8 mouse cellular contexts compared by ENCODE assay signal in genomic region chr2:177839901-177840663, GRCm38 (mm10). TPM values are rescaled to one million over a fixed set of nuclear protein-coding genes. Genes with fewer than 3 reads are reported as not detected.
DNase-seq lines count a peak whose midpoint lies in the region; ATAC-seq and TF ChIP-seq lines count a peak whose summit lies in the region.
"Not testable (repeated sequence)": the region's sequence is repeated elsewhere in the genome, so short reads cannot be mapped to it uniquely, and the experiment has no call there.

TSS of gene Gm14325 (minus strand) at chr2:177840336.

- not testable (repeated sequence) for ATAC-seq in hindbrain, embryonic 11.5 days (ENCODE audit: low FRiP score); lung, embryonic 14.5 days (ENCODE audit: insufficient read depth); neutrophil, adult 5-6 weeks (ENCODE audit: extremely low read depth, insufficient number of reproducible peaks, low FRiP score, poor library complexity, severe bottlenecking)

- peak; percentile 64 for DNase-seq in Muller cell, postnatal 12 days (ENCODE audit: inconsistent ontology term)
- peak; percentile 73 to 77 for DNase-seq in cerebellum, postnatal 10 days
- DNase-seq in frontal cortex, postnatal 14 days (ENCODE audit: low spot score in 2 of 2), result peak; percentile 62 to 69
- DNase-seq in hindbrain, embryonic 11.5 days (ENCODE audit: low spot score), result peak; percentile 45
- DNase-seq in layer of hippocampus, adult 9-10 months (ENCODE audit: low spot score), result peak; percentile 78
- DNase-seq in lung, embryonic 14.5 days, result peak; percentile 82
- DNase-seq in thymus, adult 2 months, result peak; percentile 55

- WGBS in hindbrain, embryonic 11.5 days, result under 1% methylated on average over 17 of the region's 21 CpGs
- 3% methylated on average over 17 of the region's 21 CpGs for WGBS in lung, embryonic 14.5 days
- 4% methylated on average over 18 of the region's 21 CpGs for WGBS in thymus, adult 2 months

- not testable (repeated sequence) for H3K27me3 ChIP-seq in hindbrain, embryonic 11.5 days (ENCODE audit: control insufficient read depth, insufficient read depth, low read length); lung, embryonic 14.5 days (ENCODE audit: insufficient read depth, low read length); thymus, adult 2 months (ENCODE audit: control insufficient read depth, insufficient read depth, low read length)

- not testable (repeated sequence) for H3K9me3 ChIP-seq in hindbrain, embryonic 11.5 days (ENCODE audit: control insufficient read depth, low read length); lung, embryonic 14.5 days (ENCODE audit: low read depth, low read length)

- H3K4me1 ChIP-seq in hindbrain, embryonic 11.5 days (replicated peaks; ENCODE audit: control insufficient read depth, insufficient read depth, low read length); lung, embryonic 14.5 days (ENCODE audit: insufficient read depth); thymus, adult 2 months (replicated peaks; ENCODE audit: control insufficient read depth, insufficient read depth, low read length): not testable (repeated sequence)

- H3K36me3 ChIP-seq in hindbrain, embryonic 11.5 days (ENCODE audit: control insufficient read depth, insufficient read depth, low read length); lung, embryonic 14.5 days (ENCODE audit: insufficient read depth); thymus, adult 2 months (ENCODE audit: control insufficient read depth, insufficient read depth, low read length): not testable (repeated sequence)

- peak within 1 kb of the TSS; percentile 25; the same call in 1 of the 2 replicates for H3K4me2 ChIP-seq in hindbrain, embryonic 11.5 days (replicated peaks; ENCODE audit: low read depth, low read length)
- 0 out of 2 replicates have a peak within 1 kb of the TSS, but pooled peaks have one; percentile 29 for H3K4me2 ChIP-seq in lung, embryonic 14.5 days

- TF ChIP-seq CTCF in lung, embryonic 14.5 days (IDR thresholded peaks at IDR 0.05; ENCODE audit: low read depth), result 0 out of 2 replicates have a peak, but pooled peaks have one; percentile 5
- not testable (repeated sequence) for TF ChIP-seq CTCF in thymus, adult 2 months (IDR thresholded peaks at IDR 0.05; ENCODE audit: borderline replicate concordance, control insufficient read depth, extremely low read depth, insufficient read depth, low read length, poor library complexity)

- not testable (repeated sequence) for H3K27ac ChIP-seq in hindbrain, embryonic 11.5 days (ENCODE audit: low read depth, low read length); lung, embryonic 14.5 days (ENCODE audit: low read depth); thymus, adult 2 months (ENCODE audit: control insufficient read depth, insufficient read depth, low read length)

- not testable (repeated sequence) for H3K9ac ChIP-seq in hindbrain, embryonic 11.5 days (ENCODE audit: low read depth, low read length); lung, embryonic 14.5 days

- H3K4me3 ChIP-seq in hindbrain, embryonic 11.5 days (ENCODE audit: low read depth, low read length), result peak within 1 kb of the TSS; percentile 28
- H3K4me3 ChIP-seq in lung, embryonic 14.5 days (ENCODE audit: low read depth, low read length), result peak within 1 kb of the TSS; percentile 33
- peak within 1 kb of the TSS; percentile 53 for H3K4me3 ChIP-seq in thymus, adult 2 months (ENCODE audit: control insufficient read depth, insufficient read depth, low read length)

- not testable (repeated sequence) for TF ChIP-seq POLR2A in thymus, adult 2 months (IDR thresholded peaks at IDR 0.05; ENCODE audit: control insufficient read depth, extremely low read depth, insufficient read depth, low read length, poor library complexity)

RNA-seq across cellular contexts. Expression of gene Gm14325, which starts in this region (rescaled TPM):
- 42.0 and 45.9 TPM in 2 replicates for polyA plus RNA-seq in hindbrain, embryonic 11.5 days (2014; fragmentation: Nextera tagmentation; extraction: Ambion mirVana)
- 29.6 and 36.9 TPM in 2 replicates for polyA plus RNA-seq in lung, embryonic 14.5 days (2014; fragmentation: Nextera tagmentation; extraction: Ambion mirVana)
- 15.7 and 22.9 TPM in 2 replicates for total RNA-seq in neutrophil, adult 5-6 weeks (2017)
- 4.2 and 5.6 TPM in 2 replicates for polyA plus RNA-seq in thymus, adult 2 months (2012; rRNA removed)
